ENCODE assay signal across 20 mouse cellular contexts in genomic region chr4:48034287-48034686, GRCm38 (mm10). TPM values are rescaled to one million over a fixed set of nuclear protein-coding genes. Genes with fewer than 3 reads are reported as not detected.
"Had no signal": no experiment of that assay in that cellular context is flagged by ENCODE, and none has a peak within 500 bp of the region (broad histone marks: within the 10 kb centered on the region; RNA-seq: fewer than 3 reads in every experiment).

No protein-coding gene starts in this region.

- H3K9me3 ChIP-seq: limb, embryonic 10.5 days; limb, embryonic 13.5 days; liver, embryonic 12.5 days; liver, embryonic 15.5 days; lung, embryonic 15.5 days; megakaryocyte, embryonic 14.5 days; midbrain, embryonic 10.5 days; neural tube, embryonic 13.5 days had no signal

- H3K36me3 ChIP-seq: limb, embryonic 10.5 days; limb, embryonic 13.5 days; liver, embryonic 12.5 days; liver, embryonic 15.5 days; lung, embryonic 15.5 days; midbrain, embryonic 10.5 days; neural tube, embryonic 13.5 days had no signal

- H3K9ac ChIP-seq: limb, embryonic 13.5 days; liver, embryonic 12.5 days; liver, embryonic 15.5 days; lung, embryonic 15.5 days; neural tube, embryonic 13.5 days had no signal

- DNase-seq: kidney, adult 2 months; kidney, postnatal 36 days; layer of hippocampus, postnatal 36 days; liver; lung, adult 18-20 months; lung, postnatal 10 days; lung, postnatal 36 days; midbrain, embryonic 14.5 days; thymus, postnatal 36 days had no signal

- H3K4me3 ChIP-seq: left cerebral cortex, adult 2 months; limb, embryonic 10.5 days; limb, embryonic 13.5 days; liver, embryonic 12.5 days; liver, embryonic 15.5 days; lung, embryonic 15.5 days; megakaryocyte, embryonic 14.5 days; midbrain, embryonic 10.5 days; neural tube, embryonic 13.5 days had no signal

- H3K27me3 ChIP-seq: limb, embryonic 13.5 days; liver, embryonic 12.5 days; liver, embryonic 15.5 days; lung, embryonic 15.5 days had no signal

- H3K4me1 ChIP-seq: limb, embryonic 10.5 days; liver, embryonic 12.5 days; liver, embryonic 15.5 days; lung, embryonic 15.5 days; midbrain, embryonic 10.5 days; neural tube, embryonic 13.5 days had no signal

- H3K4me2 ChIP-seq: limb, embryonic 13.5 days; liver, embryonic 12.5 days; liver, embryonic 15.5 days; lung, embryonic 15.5 days; neural tube, embryonic 13.5 days had no signal

- H3K27ac ChIP-seq: kidney, postnatal 0 days; left cerebral cortex, adult 2 months; limb, embryonic 10.5 days; limb, embryonic 13.5 days; liver, embryonic 12.5 days; liver, embryonic 15.5 days; lung, embryonic 15.5 days; midbrain, embryonic 10.5 days; neural tube, embryonic 13.5 days; stomach, postnatal 0 days had no signal

RNA-seq across cellular contexts. Expression of gene Nr4a3, which starts 10.7 kb away (rescaled TPM):
- polyA plus RNA-seq: liver, embryonic 12.5 days; liver, embryonic 15.5 days had no signal
